ENCODE assay signal across 9 mouse cellular contexts in the genomic region with DNA sequence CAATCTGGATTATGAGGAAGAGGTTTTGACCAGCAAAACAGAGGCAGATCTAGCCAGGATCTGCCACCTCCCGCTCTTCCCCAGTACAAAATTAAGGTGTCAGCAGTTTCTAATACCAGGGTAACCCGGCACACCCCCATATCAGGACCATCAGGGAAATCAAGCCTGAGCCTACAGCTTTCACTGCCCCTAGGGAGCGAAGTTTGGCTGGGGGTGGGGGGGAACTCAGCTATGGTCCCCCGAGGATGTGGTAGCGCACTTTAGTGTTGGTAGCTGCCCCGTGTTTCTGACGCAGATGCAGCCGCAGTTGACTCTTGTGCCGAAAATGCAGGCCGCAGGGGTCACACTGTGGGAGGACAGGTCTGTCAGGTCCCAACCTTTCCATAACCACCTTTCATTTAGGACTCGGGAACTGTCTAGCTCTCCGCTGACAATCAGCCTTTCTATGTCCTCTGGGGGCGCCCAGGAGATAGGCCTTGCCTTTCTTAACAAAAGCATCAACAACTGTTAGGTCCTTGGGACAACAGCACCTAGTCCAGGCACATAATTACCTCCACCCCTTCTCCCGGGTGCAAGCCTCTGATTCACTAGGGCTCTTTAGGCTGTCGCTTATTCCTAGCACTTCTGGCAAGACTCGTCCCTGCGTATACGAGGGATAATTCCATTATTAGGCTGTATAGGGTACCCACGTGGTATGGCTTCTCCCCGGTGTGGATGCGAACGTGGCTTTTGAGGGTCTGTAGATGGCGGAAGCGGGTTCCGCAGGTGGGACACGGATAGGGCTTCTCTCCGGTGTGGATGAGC. TPM values are rescaled to one million over a fixed set of nuclear protein-coding genes. Genes with fewer than 3 reads are reported as not detected.
A peak's percentile ranks its signal among the peaks of the same experiment; 100 is the strongest.
DNase-seq lines count a peak whose midpoint lies in the region; ATAC-seq lines count a peak whose summit lies in the region.
"Had no signal": no experiment of that assay in that cellular context is flagged by ENCODE, and none has a peak within 500 bp of the region (broad histone marks: within the 10 kb centered on the region; RNA-seq: fewer than 3 reads in every experiment).

No protein-coding gene starts in this region.

- H3K9ac ChIP-seq in liver, embryonic 15.5 days = 0 out of 2 replicates have a peak overlapping the region, but pooled peaks have one; percentile 5

- no peak for ATAC-seq in liver, embryonic 15.5 days (ENCODE audit: insufficient read depth)

- peak; percentile 52 for DNase-seq in cerebellum, adult 9-11 months
- DNase-seq in cerebellum, postnatal 14 days = no peak
- peak; percentile 47 for DNase-seq in ZHBTc4 (ENCODE audit: low read depth, low spot score)
- DNase-seq in hindbrain, embryonic 10.5 days (ENCODE audit: low spot score) = peak; percentile 29
- DNase-seq in thymus, postnatal 4 days = no peak
- DNase-seq in spleen, postnatal 36 days (ENCODE audit: low spot score in 2 of 2) = no peak
- no peak for DNase-seq in ovary, postnatal 10 days (ENCODE audit: low spot score)

- peaks cover 61% of the 10 kb centered on the region for H3K4me1 ChIP-seq in hindbrain, embryonic 10.5 days (replicated peaks)
- H3K4me1 ChIP-seq in liver, embryonic 15.5 days (replicated peaks) = peaks cover 97% of the 10 kb centered on the region

- no peaks in the 10 kb centered on the region for H3K9me3 ChIP-seq in hindbrain, embryonic 10.5 days
- H3K9me3 ChIP-seq in liver, embryonic 15.5 days (replicated peaks) = no peaks in the 10 kb centered on the region

- peak overlapping the region; percentile 39 for H3K4me3 ChIP-seq in hindbrain, embryonic 10.5 days
- peak overlapping the region; percentile 24 for H3K4me3 ChIP-seq in liver, embryonic 15.5 days (replicated peaks)

- WGBS in hindbrain, embryonic 10.5 days = 17% methylated on average over 27 of the region's 27 CpGs
- WGBS in liver, embryonic 15.5 days (ENCODE audit: insufficient replicate concordance) = 42% methylated on average over 27 of the region's 27 CpGs

- peaks cover 85% of the 10 kb centered on the region for H3K27me3 ChIP-seq in hindbrain, embryonic 10.5 days (ENCODE audit: insufficient read depth, poor library complexity, severe bottlenecking)
- H3K27me3 ChIP-seq in liver, embryonic 15.5 days = peaks cover 58% of the 10 kb centered on the region

- H3K27ac ChIP-seq in hindbrain, embryonic 10.5 days = 0 out of 2 replicates have a peak overlapping the region, but pooled peaks have one; percentile 40
- no peak overlapping the region for H3K27ac ChIP-seq in liver, embryonic 15.5 days (replicated peaks)
- H3K27ac ChIP-seq: macrophage had no signal

- no peaks in the 10 kb centered on the region for H3K36me3 ChIP-seq in hindbrain, embryonic 10.5 days
- no peaks in the 10 kb centered on the region for H3K36me3 ChIP-seq in liver, embryonic 15.5 days (replicated peaks)

- H3K4me2 ChIP-seq in liver, embryonic 15.5 days = peak overlapping the region; percentile 89

RNA-seq across cellular contexts. Expression of a gene that starts 3.6 kb away (rescaled TPM):
- polyA plus RNA-seq in hindbrain, embryonic 10.5 days (2016; fragmentation: Nextera tagmentation; extraction: Ambion mirVana) = 5.5 and 5.6 TPM in 2 replicates
- polyA plus RNA-seq in liver, embryonic 15.5 days (2015; fragmentation: Nextera tagmentation; extraction: Ambion mirVana) = 2.1 and 2.2 TPM in 2 replicates
- polyA plus RNA-seq: macrophage had no signal

RNA-seq across cellular contexts. Expression of a gene that starts 5.1 kb away (rescaled TPM):
- 15.7 and 18.0 TPM in 2 replicates for polyA plus RNA-seq in hindbrain, embryonic 10.5 days (2016; fragmentation: Nextera tagmentation; extraction: Ambion mirVana)
- polyA plus RNA-seq in liver, embryonic 15.5 days (2015; fragmentation: Nextera tagmentation; extraction: Ambion mirVana) = 3.5 and 4.4 TPM in 2 replicates

RNA-seq across cellular contexts. Expression of a gene that starts 11.7 kb away (rescaled TPM):
- polyA plus RNA-seq in hindbrain, embryonic 10.5 days (2016; fragmentation: Nextera tagmentation; extraction: Ambion mirVana) = 240 and 261 TPM in 2 replicates
- polyA plus RNA-seq in liver, embryonic 15.5 days (2015; fragmentation: Nextera tagmentation; extraction: Ambion mirVana) = 57.1 and 62.2 TPM in 2 replicates

RNA-seq across cellular contexts. Expression of a gene that starts 13.4 kb away (rescaled TPM):
- 0.93 and 1.5 TPM in 2 replicates for polyA plus RNA-seq in hindbrain, embryonic 10.5 days (2016; fragmentation: Nextera tagmentation; extraction: Ambion mirVana)
- polyA plus RNA-seq in liver, embryonic 15.5 days (2015; fragmentation: Nextera tagmentation; extraction: Ambion mirVana) = 1.6 and 1.7 TPM in 2 replicates
- polyA plus RNA-seq: macrophage had no signal

RNA-seq across cellular contexts. Expression of a gene that starts 13.6 kb away (rescaled TPM):
- 10.0 and 14.5 TPM in 2 replicates for polyA plus RNA-seq in hindbrain, embryonic 10.5 days (2016; fragmentation: Nextera tagmentation; extraction: Ambion mirVana)
- 5.2 and 5.3 TPM in 2 replicates for polyA plus RNA-seq in liver, embryonic 15.5 days (2015; fragmentation: Nextera tagmentation; extraction: Ambion mirVana)

Comparison
In these comparisons a context has a peak if more than half of its experiments do, and no peak if none do; other contexts are left out.
1. DNase-seq: peak in cerebellum, adult 9-11 months (single experiment), ZHBTc4 (single experiment) and hindbrain, embryonic 10.5 days (single experiment); none in cerebellum, postnatal 14 days (0 of 2), thymus, postnatal 4 days (single experiment), spleen, postnatal 36 days (0 of 2) and ovary, postnatal 10 days (single experiment).